Mouse (Mus musculus) liver, adult 2 months (tissue): ENCODE measurements at regions not wholly inside any gene's neighbourhood (a gene's known extent, or its start where the extent isn't known, plus 50 kb on each side); places are given as distances from the start of the nearest gene placed in this dataset.

Source experiments
- CTCF ChIP-seq: fragments of 200-500 bp; IDR thresholded peaks from 2 replicates; pipeline ENCODE4 v1.5.1; 2011; ENCODE audit warnings: low read depth, low read length, control low read depth
- POLR2A ChIP-seq: fragments of 200-500 bp; IDR thresholded peaks from 2 replicates; pipeline ENCODE4 v1.6.1; 2011; ENCODE audit warnings: low read length, control low read depth; ENCODE audit not compliant: insufficient read depth; ENCODE audit errors: extremely low read depth

- TF ChIP-seq CTCF (no peak), POLR2A (no peak)
Observed at GRCm38 (mm10) chr6:31097254-31097653, 138.4 kb upstream of the Klf14 start.
